Mouse (Mus musculus): ENCODE measurements at regions not wholly inside any gene's neighbourhood (a gene's known extent, or its start where the extent isn't known, plus 50 kb on each side); places are given as distances from the start of the nearest gene placed in this dataset.

DNA sequence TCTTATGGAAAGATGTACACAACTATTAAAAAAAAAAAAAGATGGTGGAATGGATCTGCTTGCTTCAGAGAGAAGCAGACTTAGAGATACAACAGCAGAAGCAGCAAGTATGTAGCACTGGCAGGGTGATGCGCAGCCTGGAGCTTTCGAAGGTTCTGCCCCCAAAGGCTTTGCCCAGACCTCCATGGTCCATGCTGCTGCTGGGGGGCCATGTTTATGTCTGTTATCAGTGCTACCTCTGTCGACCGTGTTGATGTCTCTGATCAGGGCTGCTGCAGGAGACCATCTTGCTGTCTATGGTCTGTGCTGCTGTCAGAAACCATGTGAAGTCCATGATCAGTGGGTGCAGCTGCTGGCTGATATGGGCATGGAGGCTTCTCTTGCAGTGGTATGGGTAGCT is 88.6 kb upstream of the Fam189a1 start:
- DNase-seq (ENCODE audit: low read depth), result no peak
- no peak for TF ChIP-seq POLR2A (IDR thresholded peaks at IDR 0.05; ENCODE audit: borderline replicate concordance, extremely low read depth, insufficient read depth, insufficient read length, poor library complexity, severe bottlenecking)
- TF ChIP-seq CTCF (IDR thresholded peaks at IDR 0.05; ENCODE audit: borderline replicate concordance, extremely low read depth, insufficient read depth, insufficient read length), result no peak

DNA sequence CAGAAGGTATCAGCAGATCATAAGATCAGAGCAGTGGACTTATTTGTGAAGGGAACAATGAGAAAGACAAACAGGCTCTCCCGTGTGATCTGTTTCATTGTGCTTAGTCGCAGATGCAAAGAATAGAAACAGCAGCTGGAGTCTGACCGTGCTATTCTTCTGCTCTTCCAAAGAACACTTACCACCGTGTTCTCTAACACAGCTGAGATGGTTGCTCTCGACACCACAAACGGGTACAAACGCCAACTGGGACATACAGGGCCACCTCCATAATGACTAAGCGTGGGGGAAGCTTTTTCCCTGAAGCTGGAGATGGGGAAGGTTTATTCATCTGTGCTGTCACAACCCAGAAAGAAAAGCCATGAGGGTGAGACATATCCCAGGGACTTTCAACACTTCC is 84.8 kb upstream of the Fam189a1 start:
- DNase-seq (ENCODE audit: low read depth), result no peak
- no peak for TF ChIP-seq CTCF (IDR thresholded peaks at IDR 0.05; ENCODE audit: borderline replicate concordance, extremely low read depth, insufficient read depth, insufficient read length)
- no peak for TF ChIP-seq POLR2A (IDR thresholded peaks at IDR 0.05; ENCODE audit: borderline replicate concordance, extremely low read depth, insufficient read depth, insufficient read length, poor library complexity, severe bottlenecking)

GRCm38 (mm10) chr7:65235701-65236100 is 79.3 kb upstream of the Fam189a1 start:
- DNase-seq (ENCODE audit: low read depth), result no peak
- no peak for TF ChIP-seq CTCF (IDR thresholded peaks at IDR 0.05; ENCODE audit: borderline replicate concordance, extremely low read depth, insufficient read depth, insufficient read length)
- TF ChIP-seq POLR2A (IDR thresholded peaks at IDR 0.05; ENCODE audit: borderline replicate concordance, extremely low read depth, insufficient read depth, insufficient read length, poor library complexity, severe bottlenecking), result no peak

- no peak for DNase-seq (ENCODE audit: low read depth)
- TF ChIP-seq POLR2A (IDR thresholded peaks at IDR 0.05; ENCODE audit: borderline replicate concordance, extremely low read depth, insufficient read depth, insufficient read length, poor library complexity, severe bottlenecking) (no peak), CTCF (IDR thresholded peaks at IDR 0.05; ENCODE audit: borderline replicate concordance, extremely low read depth, insufficient read depth, insufficient read length) (no peak)
Measured at GRCm38 (mm10) chr7:65233681-65234080, 77.3 kb upstream of the Fam189a1 start.

DNA sequence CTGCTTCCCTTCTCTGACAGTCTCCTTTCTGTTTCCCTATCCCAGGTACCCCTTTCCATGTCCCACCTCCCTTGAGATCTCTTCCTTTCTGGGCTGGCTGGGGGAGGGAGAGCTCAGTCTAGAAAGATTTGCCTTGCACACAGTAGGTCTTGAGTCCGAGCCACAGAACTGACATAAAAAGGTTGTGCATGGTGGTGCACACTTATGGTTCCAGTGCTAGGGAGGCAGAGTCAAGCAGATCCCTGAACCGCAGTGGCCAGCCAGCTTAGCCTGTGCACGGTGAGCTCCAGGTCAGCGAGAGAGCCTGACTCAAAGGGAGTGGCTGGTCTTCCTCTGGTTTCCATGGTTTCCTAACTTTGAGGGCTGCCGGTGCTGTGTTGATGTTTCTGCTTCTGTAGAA is 72.9 kb upstream of the Fam189a1 start:
- DNase-seq (ENCODE audit: low read depth), result no peak
- TF ChIP-seq POLR2A (IDR thresholded peaks at IDR 0.05; ENCODE audit: borderline replicate concordance, extremely low read depth, insufficient read depth, insufficient read length, poor library complexity, severe bottlenecking) (no peak), CTCF (IDR thresholded peaks at IDR 0.05; ENCODE audit: borderline replicate concordance, extremely low read depth, insufficient read depth, insufficient read length) (no peak)

- TF ChIP-seq POLR2A (IDR thresholded peaks at IDR 0.05; ENCODE audit: borderline replicate concordance, extremely low read depth, insufficient read depth, insufficient read length, poor library complexity, severe bottlenecking) (no peak), CTCF (IDR thresholded peaks at IDR 0.05; ENCODE audit: borderline replicate concordance, extremely low read depth, insufficient read depth, insufficient read length) (no peak)
- no peak for DNase-seq (ENCODE audit: low read depth)
Measured at GRCm38 (mm10) chr7:65226218-65226617, 69.8 kb upstream of the Fam189a1 start.

GRCm38 (mm10) chr7:65213216-65213925 is 57.0 kb upstream of the Fam189a1 start:
- TF ChIP-seq POLR2A (IDR thresholded peaks at IDR 0.05; ENCODE audit: borderline replicate concordance, extremely low read depth, insufficient read depth, insufficient read length, poor library complexity, severe bottlenecking), result no peak
- peak; percentile 12; the same call in 1 of the 2 replicates for TF ChIP-seq CTCF (IDR thresholded peaks at IDR 0.05; ENCODE audit: borderline replicate concordance, extremely low read depth, insufficient read depth, insufficient read length)
- no peak for DNase-seq (ENCODE audit: low read depth)

DNA sequence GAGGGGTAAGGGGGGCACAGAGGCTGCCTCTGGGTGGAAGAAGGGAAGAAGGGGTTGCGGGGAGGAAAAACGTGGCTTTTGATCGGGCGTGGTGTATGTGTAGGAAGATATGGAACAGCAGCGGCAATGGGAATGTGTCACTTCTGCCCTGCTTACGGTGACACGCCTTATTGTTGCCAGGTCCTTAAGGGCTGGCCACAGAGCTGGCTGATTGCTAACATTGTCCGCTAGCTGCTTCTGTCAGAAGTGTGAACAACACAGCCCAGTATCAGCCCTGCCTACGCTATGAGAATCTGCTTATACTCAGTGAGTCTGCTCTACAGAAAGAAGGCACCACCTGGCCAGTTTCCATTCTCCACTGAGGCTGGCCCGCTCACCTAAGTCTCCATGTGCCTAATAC is 50.9 kb upstream of the Fam189a1 start:
- no peak for TF ChIP-seq POLR2A (IDR thresholded peaks at IDR 0.05; ENCODE audit: borderline replicate concordance, extremely low read depth, insufficient read depth, insufficient read length, poor library complexity, severe bottlenecking)
- TF ChIP-seq CTCF (IDR thresholded peaks at IDR 0.05; ENCODE audit: borderline replicate concordance, extremely low read depth, insufficient read depth, insufficient read length), result no peak
- DNase-seq (ENCODE audit: low read depth), result no peak

Measured in brain, embryonic 14.5 days (tissue).